Mouse (Mus musculus): ENCODE measurements around the gene Slc1a3. TPM values are rescaled to one million over a fixed set of nuclear protein-coding genes. Genes with fewer than 3 reads are reported as not detected.

Slc1a3 gene
- polyA plus RNA-seq (2012; rRNA removed; ENCODE audit: low replicate concordance): 56.4 and 71.0 TPM in 2 replicates

GRCm38 (mm10) chr15:8710146-8711006, at the start of gene Slc1a3:
Gene Slc1a3, minus strand, starts transcription at chr15:8710764.

Other genes with a start within 250 kb of the Slc1a3 start
- not detected in 2 replicates for gene Gm2310, start 190.8 kb downstream of the Slc1a3 start, polyA plus RNA-seq (2012; rRNA removed; ENCODE audit: low replicate concordance)

Data from mammary gland, adult 2 months (tissue).